Mouse (Mus musculus): ENCODE measurements around the gene Pgc.

The Pgc gene

DNA sequence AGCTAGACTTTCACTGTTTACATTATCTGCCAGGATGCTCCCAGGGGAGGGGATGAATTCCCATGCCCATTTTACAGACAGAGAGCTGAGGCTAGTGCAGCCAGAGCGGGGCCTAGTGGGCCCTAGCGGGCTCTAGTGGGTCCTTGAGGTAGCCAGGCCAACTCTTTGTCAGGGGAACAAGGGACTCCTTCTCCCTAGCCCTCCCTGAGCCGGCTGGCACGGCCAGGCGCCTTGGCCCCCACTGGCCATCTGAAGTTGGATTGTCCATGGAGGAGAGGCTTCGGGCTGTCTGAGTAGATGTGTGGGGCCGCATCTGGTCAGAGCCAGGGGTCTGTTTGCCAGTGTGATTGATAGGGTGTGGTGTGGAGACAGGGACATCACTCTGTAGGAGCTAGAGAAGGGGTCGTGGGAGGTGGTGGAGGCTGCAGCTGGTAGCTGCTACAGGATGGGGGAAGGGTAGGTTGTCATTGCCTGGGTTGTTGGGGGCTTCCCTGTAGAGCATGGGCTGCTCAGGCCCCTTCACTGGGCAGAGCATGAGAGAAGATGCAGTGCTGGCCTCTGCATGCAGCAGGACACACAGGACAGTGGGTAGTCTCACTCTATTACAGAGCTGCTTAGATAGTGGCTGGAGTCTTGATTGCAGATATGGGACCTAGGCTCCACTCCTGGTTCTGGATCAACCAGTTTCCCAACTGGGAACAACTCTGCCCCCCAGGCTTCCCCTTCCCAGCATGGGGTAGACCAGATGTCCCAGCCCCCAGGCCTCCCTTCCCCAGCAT, 57.0 kb downstream of the Pgc start:
- DNase-seq (ENCODE audit: extremely low spot score) = no peak
